Mouse (Mus musculus) brain, adult 2 months (tissue): ENCODE results near the gene Podnl1.

Source experiments
- DNase-seq: peaks from one replicate; pipeline ENCODE4 v3.0.0; 2011; ENCODE audit warnings: low read depth, low spot score

The Podnl1 gene

DNA sequence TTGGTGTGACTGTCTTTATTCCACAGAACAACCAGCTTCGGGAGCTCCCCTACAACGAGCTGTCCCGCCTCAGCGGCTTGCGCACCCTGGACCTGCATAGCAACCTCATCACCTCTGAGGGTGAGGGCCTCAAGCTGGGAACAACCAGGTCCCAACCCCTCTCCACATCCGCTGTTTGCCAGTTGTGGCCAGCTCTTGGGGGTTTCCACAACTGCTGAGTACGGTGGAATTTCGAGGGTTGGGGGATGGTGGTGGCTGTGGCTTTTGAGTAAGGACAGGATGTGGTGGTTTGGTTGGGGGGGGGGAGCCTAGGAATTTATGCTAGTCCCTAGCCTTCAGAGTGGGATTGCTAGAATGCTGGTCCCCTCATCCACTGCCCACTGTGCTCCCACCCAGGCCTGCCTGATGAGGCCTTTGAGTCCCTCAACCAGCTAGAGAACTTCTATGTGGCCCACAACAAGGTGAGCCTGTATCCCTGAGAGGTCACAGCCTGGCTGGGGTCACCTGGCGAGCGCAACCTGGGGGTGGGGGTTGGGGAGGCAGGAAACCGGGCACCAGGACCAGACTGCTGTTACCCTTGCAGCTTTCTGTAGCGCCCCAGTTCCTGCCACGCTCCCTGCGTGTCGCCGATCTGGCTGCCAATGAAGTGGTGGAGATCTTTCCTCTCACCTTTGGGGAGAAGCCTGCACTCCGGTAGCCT, 1.6 kb downstream of the Podnl1 start:
- DNase-seq = no peak

DNA sequence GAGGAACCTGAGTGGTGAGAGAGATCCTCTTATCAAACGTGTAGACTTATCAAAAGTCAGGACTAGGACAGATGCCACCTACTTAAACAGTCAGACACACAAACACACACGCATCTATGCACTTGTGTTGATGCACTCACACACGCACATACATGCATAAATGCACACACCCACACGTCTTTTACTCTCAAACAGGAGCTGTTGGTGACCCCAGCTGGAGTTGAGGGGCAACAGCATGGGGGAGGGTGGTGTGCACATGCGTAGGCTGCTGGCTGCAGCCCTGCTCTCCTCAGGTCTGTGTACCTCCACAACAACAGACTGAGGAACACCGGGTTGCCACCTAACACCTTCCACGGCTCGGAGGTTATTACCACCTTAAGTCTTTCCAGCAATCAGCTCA, 2.5 kb downstream of the Podnl1 start:
- no peak for DNase-seq

DNA sequence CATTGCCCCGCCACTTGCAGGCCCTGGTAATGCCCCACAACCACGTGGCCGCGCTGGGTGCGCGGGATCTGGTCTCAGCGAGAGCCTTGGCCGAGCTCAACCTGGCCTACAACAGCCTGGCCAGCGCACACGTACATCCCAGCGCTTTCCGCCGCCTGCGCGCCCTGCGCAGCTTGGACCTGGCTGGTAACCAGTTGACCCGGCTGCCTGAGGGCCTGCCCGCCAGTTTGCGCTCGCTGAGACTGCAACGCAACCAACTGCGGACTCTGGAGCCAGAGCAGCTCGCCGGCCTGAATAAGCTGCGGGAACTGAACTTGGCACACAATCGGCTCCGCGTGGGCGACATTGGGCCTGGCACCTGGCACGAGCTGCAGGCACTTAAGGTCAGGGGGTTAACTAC, 5.0 kb downstream of the Podnl1 start:
- peak; percentile 80 for DNase-seq

DNA sequence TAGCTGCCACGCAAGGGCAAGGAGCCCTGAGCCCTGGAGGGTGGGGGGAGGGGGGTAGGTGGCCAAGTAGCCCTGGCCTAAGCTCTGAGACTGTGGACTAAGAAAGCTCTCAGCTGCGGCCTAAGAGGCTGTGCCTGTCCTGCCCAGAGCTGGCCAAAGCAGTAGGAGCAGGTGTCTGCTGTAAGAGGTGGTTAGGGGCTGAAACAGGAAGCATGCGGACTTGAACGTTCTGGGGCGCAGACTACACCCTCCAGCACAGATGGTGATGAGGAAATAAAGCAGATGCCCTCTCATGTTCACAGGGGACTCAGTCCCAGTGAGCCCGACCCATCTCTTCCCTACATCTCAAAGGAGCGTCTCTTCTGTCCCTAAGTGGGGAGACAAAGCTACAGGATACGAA, 6.4 kb downstream of the Podnl1 start:
- DNase-seq = no peak

DNA sequence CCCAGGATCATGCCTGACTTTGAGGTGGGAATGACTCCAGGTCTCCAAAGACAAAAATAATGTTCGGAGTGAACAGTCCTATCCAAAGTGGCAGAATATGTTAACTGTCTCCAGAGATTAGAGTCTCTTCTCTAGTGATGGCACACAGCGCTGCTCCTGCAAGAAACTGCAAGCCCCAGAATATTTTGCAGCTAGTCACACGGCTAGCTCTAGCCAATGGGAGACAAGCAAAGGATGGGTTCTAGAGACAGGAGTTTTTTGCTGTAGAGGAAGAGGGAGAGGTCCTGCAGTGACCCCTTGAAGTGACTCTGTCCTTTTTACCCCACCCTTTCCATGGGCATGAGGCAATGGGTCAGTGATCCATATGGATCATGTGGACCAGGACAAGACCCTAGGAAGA, 12.1 kb downstream of the Podnl1 start:
- no peak for DNase-seq

DNA sequence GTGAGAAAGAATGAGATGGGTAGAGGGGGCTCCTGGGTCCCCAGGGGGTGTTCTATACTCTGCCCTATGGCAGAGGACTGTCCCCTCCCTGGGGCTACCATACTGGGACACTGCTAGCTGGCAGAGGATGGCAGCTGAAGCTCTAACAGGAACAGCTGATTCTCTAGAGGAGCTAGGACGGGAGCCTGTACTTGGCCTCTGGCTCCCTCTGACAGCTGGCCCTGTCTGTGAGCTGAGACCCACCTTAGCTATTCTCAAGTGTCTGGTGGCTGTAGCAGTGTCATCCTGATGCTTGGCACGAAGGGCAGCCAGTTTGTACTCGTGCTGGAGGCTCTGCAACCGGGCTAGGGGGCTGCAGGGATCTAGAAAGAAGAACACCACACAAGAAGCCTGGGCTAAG, 15.0 kb downstream of the Podnl1 start:
- no peak for DNase-seq

DNA sequence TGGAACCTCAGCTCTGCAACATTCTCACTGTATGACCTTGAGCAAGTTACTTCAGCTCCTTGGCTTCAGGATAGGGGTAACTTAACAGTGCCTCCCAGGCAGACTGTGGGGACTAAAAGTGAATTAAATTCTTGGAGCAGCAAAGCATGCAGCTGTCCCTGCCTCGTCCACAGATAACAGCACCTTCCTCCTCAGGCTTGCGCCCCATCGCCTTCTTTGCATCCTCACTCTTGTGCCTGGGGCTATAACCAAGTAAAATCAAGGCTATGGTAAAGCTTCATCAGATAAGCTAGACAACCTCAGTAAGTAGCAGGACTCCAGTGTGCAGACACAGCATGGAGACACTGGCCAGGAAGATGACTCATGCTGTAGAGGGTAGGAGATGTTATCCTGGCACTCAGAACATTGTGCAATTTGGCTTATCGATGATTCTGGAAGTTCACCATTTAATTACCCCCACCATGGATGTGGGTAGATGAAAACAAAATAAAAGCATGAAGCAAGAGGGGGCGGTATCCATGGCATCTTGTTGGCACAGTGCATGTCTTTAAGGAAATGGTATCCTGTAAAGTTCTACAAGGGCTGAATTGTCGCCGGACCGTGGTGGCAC, 19.0 kb downstream of the Podnl1 start:
- peak; percentile 55 for DNase-seq

DNA sequence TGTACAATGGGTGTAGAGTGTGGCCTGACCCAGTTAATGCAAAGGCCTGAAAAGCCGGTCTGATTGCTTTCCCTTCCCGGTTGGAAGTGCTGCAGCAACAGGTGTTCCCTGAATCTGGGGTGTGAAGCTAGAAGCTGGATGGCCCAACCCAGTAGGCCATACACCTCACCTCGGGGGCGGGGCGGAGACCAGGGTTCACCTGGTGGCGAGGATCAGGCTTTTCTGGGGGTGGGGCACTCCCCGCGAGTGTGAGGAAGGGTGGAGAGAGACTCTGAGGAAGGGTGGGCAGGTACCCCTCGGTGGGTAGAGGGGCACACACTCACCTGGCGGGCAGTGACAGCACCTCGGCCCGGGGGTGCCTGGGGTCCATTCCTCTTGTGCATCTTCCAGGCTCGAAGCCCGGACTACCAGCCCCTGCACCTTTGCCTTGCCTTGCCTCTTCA, 21.6 kb downstream of the Podnl1 start:
- peak; percentile 13 for DNase-seq

DNA sequence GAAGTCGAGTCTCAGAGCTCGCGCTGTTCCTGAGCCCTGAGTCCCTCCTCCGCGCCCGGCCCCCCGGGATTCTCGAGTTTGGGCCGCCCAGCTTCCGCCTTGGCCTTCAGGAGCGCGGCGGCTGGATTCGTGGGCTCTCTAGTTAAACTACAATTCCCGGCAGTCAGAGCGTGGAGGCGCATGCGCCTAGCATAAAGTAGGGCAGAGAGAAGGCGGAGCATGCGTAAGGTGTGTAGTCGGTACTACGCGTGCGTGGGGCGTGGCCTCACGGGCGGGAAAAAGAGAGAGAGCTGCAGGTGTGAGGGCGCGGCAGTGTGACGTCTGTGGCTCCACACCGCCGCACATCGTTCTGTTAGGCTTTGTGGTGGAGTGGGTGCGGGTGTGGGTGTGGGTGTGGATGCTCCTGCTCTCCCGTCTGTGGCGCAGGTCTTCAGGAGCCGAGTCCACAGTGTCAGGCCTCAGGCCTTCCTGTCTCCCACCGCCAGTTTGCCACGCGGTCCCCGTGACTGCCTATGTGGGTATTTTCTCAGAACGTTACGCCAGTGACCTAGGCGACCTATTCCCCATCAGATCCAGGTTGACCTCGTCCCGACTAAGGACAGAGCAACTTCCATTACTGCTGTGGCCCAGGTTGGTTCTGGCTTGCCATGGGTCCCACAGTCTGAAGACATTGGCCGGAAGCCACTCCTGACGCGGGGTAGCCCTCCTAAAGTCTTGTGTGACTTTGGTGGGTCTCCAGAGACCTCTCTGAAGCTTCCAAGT, 22.2 kb downstream of the Podnl1 start, which contains the start of the genes Cc2d1a and 4930432K21Rik:
TSS of gene Cc2d1a (minus strand) at position 168 of the 762 bp plus-strand sequence.
TSS of gene 4930432K21Rik (plus strand) at position 257 of the 762 bp plus-strand sequence.
- DNase-seq = peak; percentile 99

DNA sequence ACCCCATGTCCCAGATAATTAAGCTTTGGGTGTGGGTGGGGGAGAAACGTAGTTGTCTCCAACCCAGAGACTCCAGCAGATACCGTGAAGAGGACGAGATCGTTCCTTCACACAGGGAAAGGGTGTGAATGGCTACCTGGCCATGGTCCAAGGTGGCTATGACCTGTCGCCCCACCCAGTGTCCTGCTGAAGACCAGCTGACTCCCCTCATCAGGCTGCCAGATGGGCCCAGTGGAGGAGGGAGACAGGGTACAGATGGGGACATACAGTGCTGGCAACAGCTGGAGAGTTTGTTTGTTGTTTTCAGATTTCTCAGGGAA, 22.7 kb downstream of the Podnl1 start:
- no peak for DNase-seq

DNA sequence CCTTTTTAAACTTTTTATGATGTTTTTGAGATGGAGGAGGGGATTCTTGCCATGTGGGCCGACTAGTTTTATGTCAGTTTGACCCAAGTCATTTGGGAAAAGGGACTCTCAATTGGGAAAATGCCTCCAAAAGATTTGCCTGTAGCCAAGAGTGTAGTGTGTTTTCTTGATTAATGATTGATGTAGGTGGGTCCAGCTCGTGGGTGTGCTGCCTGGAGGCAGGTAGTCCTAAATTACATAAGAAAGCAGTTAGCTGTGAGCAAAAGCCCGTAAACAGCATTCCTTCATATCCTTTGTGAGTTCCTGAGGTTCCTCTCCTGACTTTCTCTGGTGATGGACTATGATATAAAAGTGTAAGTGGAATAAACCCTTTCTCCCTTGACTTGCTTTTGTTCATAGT, 23.4 kb downstream of the Podnl1 start:
- no peak for DNase-seq

DNA sequence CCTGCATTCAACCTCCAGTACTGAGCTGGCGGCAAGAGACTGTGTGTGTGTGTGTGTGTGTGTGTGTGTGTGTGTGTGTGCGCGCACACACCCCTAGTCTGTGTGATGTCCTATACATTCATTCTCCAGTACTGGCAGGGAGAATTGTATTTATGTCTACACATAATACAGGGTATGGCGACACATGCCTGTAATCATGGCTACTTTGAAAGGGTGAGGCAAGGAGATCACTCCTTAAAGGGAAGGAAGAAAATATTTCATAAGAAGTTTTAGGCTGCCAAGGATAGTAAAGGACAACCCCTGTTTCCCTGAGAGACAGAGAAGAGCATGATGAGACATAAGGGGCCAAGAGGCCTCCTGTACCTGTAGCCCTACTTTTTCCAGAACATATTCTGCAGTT, 31.8 kb downstream of the Podnl1 start:
- DNase-seq = no peak

DNA sequence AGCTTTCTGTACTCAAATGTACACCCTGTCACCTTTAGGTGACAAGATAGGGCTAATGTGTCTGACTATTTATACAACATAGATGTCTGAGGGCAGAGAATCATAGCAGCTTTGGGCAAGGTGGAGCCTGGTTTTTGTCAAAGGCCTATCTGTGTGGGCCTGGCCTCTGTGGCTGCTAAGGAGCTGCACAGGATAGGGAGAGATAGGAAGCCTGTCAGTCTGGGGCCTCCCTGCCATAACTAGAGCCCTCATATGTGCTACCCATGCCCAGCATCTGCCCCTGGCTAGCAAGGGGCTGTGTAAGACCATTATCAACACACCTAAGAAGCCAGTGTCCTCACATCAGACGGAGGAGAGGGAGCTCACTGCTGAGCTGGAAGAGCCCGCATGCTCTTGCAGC, 41.9 kb downstream of the Podnl1 start:
- no peak for DNase-seq

DNA sequence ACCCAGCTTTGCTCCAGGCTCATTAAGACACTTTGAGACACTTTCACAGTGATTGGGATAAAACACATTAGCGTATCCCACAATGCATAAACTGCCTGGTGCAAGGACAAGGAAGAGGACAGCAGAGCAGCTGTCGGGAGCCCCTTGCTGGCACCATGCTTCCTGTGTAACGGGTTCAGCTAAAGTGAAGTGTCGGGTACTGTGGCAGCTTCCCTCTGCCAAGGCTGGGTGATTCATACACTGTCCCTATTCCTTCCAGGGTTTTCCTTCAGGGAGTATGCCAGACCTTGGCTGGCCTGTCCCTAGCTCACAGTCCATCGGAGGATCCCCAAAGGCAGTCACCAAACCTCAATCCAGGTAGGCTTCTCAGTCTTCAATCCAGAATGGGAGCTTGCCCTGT, 44.3 kb downstream of the Podnl1 start:
- no peak for DNase-seq

DNA sequence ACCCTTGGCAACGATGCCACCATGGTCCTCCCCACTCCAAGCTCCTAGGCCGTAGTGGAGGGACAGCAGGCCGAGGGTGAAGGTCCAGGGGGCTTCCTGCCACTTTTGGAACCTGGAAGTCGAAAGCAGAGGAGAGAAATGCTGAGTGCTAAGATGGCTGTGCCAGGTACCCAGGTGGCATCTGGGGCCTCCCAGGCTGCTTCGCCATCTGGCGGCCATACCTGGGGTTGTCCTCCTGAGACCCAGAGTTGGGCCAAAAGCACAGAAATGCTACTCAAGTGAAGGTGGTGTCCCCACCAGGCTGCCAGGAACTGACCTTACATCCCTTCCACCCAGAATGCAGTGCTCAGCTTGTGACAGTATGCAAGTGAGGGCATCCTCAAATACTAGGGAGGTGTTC, 48.1 kb downstream of the Podnl1 start:
- peak; percentile 75 for DNase-seq

DNA sequence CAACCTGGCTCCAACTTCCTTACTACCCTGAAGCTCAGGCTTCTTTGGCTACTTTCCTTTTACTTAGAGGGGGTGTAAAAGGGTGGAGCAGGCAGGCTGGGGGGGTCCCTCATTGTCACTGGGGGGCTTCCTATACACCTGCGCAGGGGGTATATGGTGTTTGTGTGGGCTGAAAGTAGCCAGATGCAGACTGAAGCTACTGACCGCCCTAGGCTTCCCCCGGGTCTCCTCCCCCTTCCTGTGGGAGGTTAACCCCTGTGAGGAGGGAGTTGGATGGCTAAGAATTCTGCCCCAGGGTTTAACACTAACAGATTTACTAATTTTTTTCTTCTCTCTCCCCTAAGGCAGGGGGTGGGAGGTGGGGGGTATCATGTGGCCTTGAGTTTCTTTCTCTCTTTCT, 50.8 kb downstream of the Podnl1 start:
- no peak for DNase-seq

DNA sequence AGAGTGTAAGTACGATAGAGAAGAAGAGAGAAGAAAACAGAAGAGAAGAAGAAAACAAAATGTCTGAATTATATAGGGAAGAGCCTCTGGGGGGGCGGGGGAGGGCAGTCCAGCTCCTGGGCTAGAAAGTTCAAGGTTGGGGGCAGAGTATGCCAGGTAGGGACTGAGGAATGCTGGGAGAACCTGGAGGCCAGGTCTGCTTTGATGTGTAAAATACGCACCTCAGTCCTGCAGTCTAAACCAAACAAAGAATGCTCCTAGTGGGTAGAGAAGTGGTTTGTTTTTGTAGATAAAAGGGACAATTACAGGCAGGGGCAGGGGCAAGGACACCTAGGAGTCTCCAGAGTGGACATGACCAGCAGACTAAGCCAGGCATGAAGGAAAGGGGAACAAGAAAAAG, 51.6 kb downstream of the Podnl1 start:
- DNase-seq = no peak

DNA sequence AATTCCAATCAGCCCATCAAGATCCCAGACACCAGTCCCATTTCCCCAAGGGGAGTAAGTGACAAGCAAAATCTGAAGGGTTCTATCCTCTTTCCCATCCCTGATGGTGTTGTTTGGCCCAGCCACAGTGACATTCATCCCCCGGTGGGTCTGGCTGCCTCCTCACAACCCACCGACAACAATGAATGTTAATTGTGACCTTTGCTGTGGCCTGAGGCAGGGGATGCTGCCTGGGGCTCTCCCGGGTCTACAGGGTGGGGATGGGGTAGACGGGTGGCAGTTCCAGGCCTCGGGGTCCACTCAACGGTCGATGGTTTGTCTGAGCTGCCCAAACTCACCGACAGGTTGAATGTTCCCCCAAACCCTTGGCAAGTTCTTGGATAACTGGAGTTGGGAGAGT, 52.8 kb downstream of the Podnl1 start:
- DNase-seq = no peak

DNA sequence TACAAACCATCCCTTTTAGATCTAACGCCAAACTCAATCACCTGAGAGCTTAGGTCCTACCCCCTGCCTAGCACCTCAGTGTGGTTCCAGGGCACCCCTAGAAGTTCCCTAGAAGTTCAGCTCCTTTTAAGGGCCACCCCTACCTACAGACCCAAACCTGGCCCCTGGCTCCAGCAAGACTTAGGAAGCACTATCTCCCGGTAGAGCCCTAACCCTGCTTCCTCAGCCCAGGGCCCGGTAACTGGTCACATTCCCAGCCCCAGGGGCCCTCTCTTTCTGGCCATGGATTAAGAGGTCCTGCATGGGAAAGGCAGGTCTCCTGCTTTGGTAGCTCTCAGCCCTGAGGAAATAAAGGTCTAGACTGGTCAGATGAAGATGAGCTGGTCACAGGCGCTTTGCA, 54.2 kb downstream of the Podnl1 start:
- DNase-seq = no peak

DNA sequence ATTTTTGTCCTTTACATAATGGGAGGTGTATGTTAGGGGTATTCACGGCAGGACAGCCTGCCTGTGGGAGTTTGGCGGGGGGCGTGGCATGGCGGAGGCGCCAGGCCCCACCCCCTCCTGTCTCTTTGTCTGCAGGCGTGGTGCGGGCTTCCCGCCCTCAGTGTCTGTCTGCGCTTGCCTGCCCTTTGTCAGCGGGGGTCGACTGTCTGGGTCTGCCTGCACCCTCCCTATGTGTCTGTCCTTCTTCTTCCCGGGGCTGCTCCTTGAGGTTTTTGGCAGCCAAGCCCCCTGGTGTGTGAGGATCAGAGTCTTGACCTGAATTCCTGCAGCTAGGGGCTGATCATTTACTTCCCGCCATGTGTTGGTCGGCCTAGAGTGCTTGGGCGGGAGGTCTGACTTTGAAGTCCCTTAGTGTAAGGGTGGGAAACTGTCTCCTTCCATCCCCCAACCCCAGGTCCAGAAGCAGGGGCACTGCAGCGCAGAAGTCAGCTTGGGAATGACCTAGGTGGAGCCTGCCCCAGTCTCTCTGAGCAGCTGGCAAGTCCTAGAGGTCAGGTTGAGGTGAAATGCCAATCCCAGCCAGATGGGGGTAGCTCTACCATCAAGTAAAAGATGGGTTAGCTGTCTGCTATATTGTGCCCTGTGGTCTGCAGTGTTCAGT, 54.9 kb downstream of the Podnl1 start:
- DNase-seq = no peak
